Mouse (Mus musculus) effector memory CD4-positive, alpha-beta T cell, adult 7 months (primary cell): ENCODE results near the gene Nt5c2. TPM values are rescaled to one million over a fixed set of nuclear protein-coding genes. Genes with fewer than 3 reads are reported as not detected.

ENCODE experiments used
- polyA plus RNA-seq: library from polyadenylated mRNA; unstranded; fragments of 100-300 nt; shearing (Covaris generic); gene quantifications from one replicate; pipeline ENCODE4 v1.2.1, GENCODE M21; 2017

The Nt5c2 gene
- polyA plus RNA-seq, result 84.5 TPM

DNA sequence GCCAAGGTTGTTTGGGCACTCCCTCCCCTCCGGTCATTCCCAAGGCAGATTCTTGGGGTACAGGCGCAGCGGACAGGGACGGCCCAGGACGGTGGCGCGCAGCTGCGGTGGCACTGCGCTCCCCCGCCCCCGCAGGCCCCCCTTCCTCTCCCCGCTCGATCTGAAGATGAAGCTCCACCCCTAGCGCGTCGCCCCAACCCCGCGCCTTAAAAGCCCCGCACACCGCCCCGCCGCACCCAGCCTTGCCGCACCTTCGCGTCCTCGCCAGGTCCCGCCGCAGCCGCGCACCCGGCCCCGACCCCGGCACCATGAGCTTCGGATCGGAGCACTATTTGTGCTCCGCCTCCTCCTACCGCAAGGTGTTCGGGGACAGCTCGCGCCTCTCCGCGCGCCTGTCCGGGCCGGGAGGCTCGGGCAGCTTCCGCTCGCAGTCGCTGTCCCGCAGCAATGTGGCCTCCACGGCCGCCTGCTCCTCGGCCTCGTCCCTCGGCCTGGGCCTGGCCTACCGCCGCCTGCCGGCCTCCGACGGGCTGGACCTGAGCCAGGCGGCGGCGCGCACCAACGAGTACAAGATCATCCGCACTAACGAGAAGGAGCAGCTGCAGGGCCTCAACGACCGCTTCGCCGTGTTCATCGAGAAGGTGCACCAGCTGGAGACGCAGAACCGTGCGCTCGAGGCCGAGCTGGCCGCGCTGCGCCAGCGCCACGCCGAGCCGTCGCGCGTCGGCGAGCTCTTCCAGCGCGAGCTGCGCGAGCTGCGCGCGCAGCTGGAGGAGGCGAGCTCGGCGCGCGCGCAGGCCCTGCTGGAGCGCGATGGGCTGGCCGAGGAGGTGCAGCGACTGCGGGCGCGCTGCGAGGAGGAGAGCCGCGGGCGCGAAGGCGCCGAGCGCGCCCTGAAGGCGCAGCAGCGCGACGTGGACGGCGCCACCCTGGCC, at the start of gene Nt5c2, which contains the start of gene Ina:
TSS of gene Nt5c2 (minus strand) at position 707 of the 935 bp plus-strand sequence.
TSS of gene Ina (plus strand) at position 252 of the 935 bp plus-strand sequence.

GRCm38 (mm10) chr19:47050271-47051032, 35.5 kb upstream of the Nt5c2 start, which contains the start of gene Pcgf6:
Gene Pcgf6, minus strand, starts transcription at chr19:47050906.

Other genes starting within 250 kb of the Nt5c2 start
- gene Ina, start 455 bp downstream of the Nt5c2 start, polyA plus RNA-seq, result 0.12 TPM
- 30.5 TPM for gene Pcgf6, start 35.8 kb upstream of the Nt5c2 start, polyA plus RNA-seq
- 25.1 TPM for gene Taf5, start 52.6 kb upstream of the Nt5c2 start, polyA plus RNA-seq
- gene Usmg5, start 75.5 kb upstream of the Nt5c2 start, polyA plus RNA-seq, result 539 TPM
- 15.5 TPM for gene Pdcd11, start 75.6 kb upstream of the Nt5c2 start, polyA plus RNA-seq
- gene Calhm2, start 123.1 kb upstream of the Nt5c2 start, polyA plus RNA-seq, result 3.6 TPM
- not detected for gene Calhm1, start 129.1 kb upstream of the Nt5c2 start, polyA plus RNA-seq
- gene Calhm3, start 142.6 kb upstream of the Nt5c2 start, polyA plus RNA-seq, result not detected
- gene Neurl1a, start 163.7 kb upstream of the Nt5c2 start, polyA plus RNA-seq, result 0.65 TPM